Mouse (Mus musculus): ENCODE results near the gene Ptf1a. TPM values are rescaled to one million over a fixed set of nuclear protein-coding genes. Genes with fewer than 3 reads are reported as not detected.

Ptf1a gene
- total and polyA plus RNA-seq, 3 experiments = not detected

GRCm38 (mm10) chr2:19416066-19416465 lies 29.4 kb upstream of the Ptf1a start:
- no peak overlapping the region for H3K4me3 ChIP-seq
- DNase-seq = no peak
- no peaks in the 10 kb centered on the region for H3K36me3 ChIP-seq (ENCODE audit: control insufficient read depth, insufficient read depth, low read length)
- intact Hi-C loops (cut with DNase I) = no loop called here
- WGBS = 63% methylated on average over 6 of the region's 6 CpGs
- TF ChIP-seq POLR2A (IDR thresholded peaks at IDR 0.05; ENCODE audit: insufficient read depth, low read depth, low read length) (no peak), CTCF (IDR thresholded peaks at IDR 0.05) (no peak), EP300 (IDR thresholded peaks at IDR 0.05; ENCODE audit: insufficient read depth, low read depth, low read length) (no peak)
- no peaks in the 10 kb centered on the region for H3K79me2 ChIP-seq (replicated peaks; ENCODE audit: control insufficient read depth, insufficient read depth, low read length)
- H3K9ac ChIP-seq (ENCODE audit: low read depth, low read length) = no peak overlapping the region
- no peaks in the 10 kb centered on the region for H3K4me1 ChIP-seq (ENCODE audit: control insufficient read depth, insufficient read depth, low read length)
- H3K27ac ChIP-seq = no peak overlapping the region
- H3K27me3 ChIP-seq (ENCODE audit: control insufficient read depth, insufficient read depth, low read length) = no peaks in the 10 kb centered on the region

- Histone ChIP-seq H3K27ac (no peak overlapping the region), H3K4me3 (no peak overlapping the region), H3K79me2 (replicated peaks; ENCODE audit: control insufficient read depth, insufficient read depth, low read length) (no peaks in the 10 kb centered on the region), H3K9ac (ENCODE audit: low read depth, low read length) (no peak overlapping the region), H3K36me3 (ENCODE audit: control insufficient read depth, insufficient read depth, low read length) (no peaks in the 10 kb centered on the region), H3K4me1 (ENCODE audit: control insufficient read depth, insufficient read depth, low read length) (no peaks in the 10 kb centered on the region), H3K27me3 (ENCODE audit: control insufficient read depth, insufficient read depth, low read length) (no peaks in the 10 kb centered on the region; the same call in 1 of the 2 replicates)
- TF ChIP-seq POLR2A (IDR thresholded peaks at IDR 0.05; ENCODE audit: insufficient read depth, low read depth, low read length) = no peak
- TF ChIP-seq CTCF (IDR thresholded peaks at IDR 0.05) = no peak
- WGBS = 43% methylated on average over 1 of the region's 1 CpGs
- DNase-seq = no peak
- intact Hi-C loops (cut with DNase I) = no loop called here
Measured at GRCm38 (mm10) chr2:19419686-19420345, 25.6 kb upstream of the Ptf1a start.

GRCm38 (mm10) chr2:19422226-19422625 lies 23.2 kb upstream of the Ptf1a start:
- no peak overlapping the region for H3K27ac ChIP-seq
- DNase-seq = no peak
- peaks cover 1% of the 10 kb centered on the region; the same call in 1 of the 2 replicates for H3K27me3 ChIP-seq (ENCODE audit: control insufficient read depth, insufficient read depth, low read length)
- H3K4me3 ChIP-seq = no peak overlapping the region
- intact Hi-C loops (cut with DNase I) = no loop called here
- no peaks in the 10 kb centered on the region for H3K79me2 ChIP-seq (replicated peaks; ENCODE audit: control insufficient read depth, insufficient read depth, low read length)
- TF ChIP-seq CTCF (IDR thresholded peaks at IDR 0.05) = no peak
- TF ChIP-seq EP300 (IDR thresholded peaks at IDR 0.05; ENCODE audit: insufficient read depth, low read depth, low read length) = no peak
- no peak for TF ChIP-seq POLR2A (IDR thresholded peaks at IDR 0.05; ENCODE audit: insufficient read depth, low read depth, low read length)
- H3K36me3 ChIP-seq (ENCODE audit: control insufficient read depth, insufficient read depth, low read length) = no peaks in the 10 kb centered on the region
- no peak overlapping the region for H3K9ac ChIP-seq (ENCODE audit: low read depth, low read length)
- no peaks in the 10 kb centered on the region for H3K4me1 ChIP-seq (ENCODE audit: control insufficient read depth, insufficient read depth, low read length)

GRCm38 (mm10) chr2:19423086-19423485 lies 22.4 kb upstream of the Ptf1a start:
- Histone ChIP-seq H3K4me1 (ENCODE audit: control insufficient read depth, insufficient read depth, low read length) (no peaks in the 10 kb centered on the region), H3K4me3 (no peak overlapping the region), H3K79me2 (replicated peaks; ENCODE audit: control insufficient read depth, insufficient read depth, low read length) (no peaks in the 10 kb centered on the region), H3K27ac (no peak overlapping the region), H3K9ac (ENCODE audit: low read depth, low read length) (no peak overlapping the region), H3K36me3 (ENCODE audit: control insufficient read depth, insufficient read depth, low read length) (no peaks in the 10 kb centered on the region), H3K27me3 (ENCODE audit: control insufficient read depth, insufficient read depth, low read length) (peaks cover 1% of the 10 kb centered on the region; the same call in 1 of the 2 replicates)
- no peak for DNase-seq
- WGBS = 72% methylated on average over 6 of the region's 6 CpGs
- TF ChIP-seq CTCF (IDR thresholded peaks at IDR 0.05) = no peak
- intact Hi-C loops (cut with DNase I) = no loop called here

- DNase-seq = no peak
- Histone ChIP-seq H3K27me3 (ENCODE audit: control insufficient read depth, insufficient read depth, low read length) (peaks cover 19% of the 10 kb centered on the region), H3K79me2 (replicated peaks; ENCODE audit: control insufficient read depth, insufficient read depth, low read length) (no peaks in the 10 kb centered on the region), H3K4me1 (ENCODE audit: control insufficient read depth, insufficient read depth, low read length) (no peaks in the 10 kb centered on the region), H3K4me3 (no peak overlapping the region), H3K36me3 (ENCODE audit: control insufficient read depth, insufficient read depth, low read length) (no peaks in the 10 kb centered on the region), H3K27ac (no peak overlapping the region), H3K9ac (ENCODE audit: low read depth, low read length) (no peak overlapping the region)
- TF ChIP-seq POLR2A (IDR thresholded peaks at IDR 0.05; ENCODE audit: insufficient read depth, low read depth, low read length) (no peak), CTCF (IDR thresholded peaks at IDR 0.05) (no peak), EP300 (IDR thresholded peaks at IDR 0.05; ENCODE audit: insufficient read depth, low read depth, low read length) (no peak)
- intact Hi-C loops (cut with DNase I) = no loop called here
- whole genome bisulfite sequencing = 6% methylated on average over 10 of the region's 10 CpGs
Measured at GRCm38 (mm10) chr2:19429031-19429430, 16.4 kb upstream of the Ptf1a start.

GRCm38 (mm10) chr2:19429691-19430690 lies 15.5 kb upstream of the Ptf1a start:
- H3K79me2 ChIP-seq (replicated peaks; ENCODE audit: control insufficient read depth, insufficient read depth, low read length) = no peaks in the 10 kb centered on the region
- DNase-seq = no peak
- 6% methylated on average over 31 of the region's 31 CpGs for WGBS
- no peaks in the 10 kb centered on the region for H3K4me1 ChIP-seq (ENCODE audit: control insufficient read depth, insufficient read depth, low read length)
- H3K36me3 ChIP-seq (ENCODE audit: control insufficient read depth, insufficient read depth, low read length) = no peaks in the 10 kb centered on the region
- H3K27me3 ChIP-seq (ENCODE audit: control insufficient read depth, insufficient read depth, low read length) = peaks cover 19% of the 10 kb centered on the region
- intact Hi-C loops (cut with DNase I) = no loop called here
- H3K4me3 ChIP-seq = no peak overlapping the region
- H3K27ac ChIP-seq = no peak overlapping the region
- no peak overlapping the region for H3K9ac ChIP-seq (ENCODE audit: low read depth, low read length)
- TF ChIP-seq CTCF (IDR thresholded peaks at IDR 0.05) (no peak), POLR2A (IDR thresholded peaks at IDR 0.05; ENCODE audit: insufficient read depth, low read depth, low read length) (no peak), EP300 (IDR thresholded peaks at IDR 0.05; ENCODE audit: insufficient read depth, low read depth, low read length) (no peak)

Data from heart, adult 2 months (tissue).